Mouse (Mus musculus): ENCODE measurements around the gene Slc35b3.

Slc35b3 gene

DNA sequence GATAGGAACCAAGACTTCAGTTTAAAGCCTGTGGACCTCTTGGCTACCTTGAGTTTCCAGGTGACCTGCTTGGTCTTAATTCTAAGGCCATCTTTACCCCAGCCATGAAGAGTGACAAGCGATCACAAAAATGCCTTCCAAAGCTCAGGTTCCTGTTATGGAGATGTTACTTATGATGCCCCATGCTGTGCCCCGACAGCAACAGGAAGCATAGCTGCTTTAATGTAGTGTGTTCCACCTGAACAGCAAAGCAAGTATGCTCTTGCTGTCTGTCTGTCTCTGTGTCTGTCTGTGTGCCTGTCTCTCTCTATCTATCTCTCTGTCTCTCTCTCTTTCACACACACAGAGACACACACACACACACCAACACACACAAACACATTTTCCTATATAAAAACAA lies 22.2 kb downstream of the Slc35b3 start:
- DNase-seq (ENCODE audit: low spot score): no peak

DNA sequence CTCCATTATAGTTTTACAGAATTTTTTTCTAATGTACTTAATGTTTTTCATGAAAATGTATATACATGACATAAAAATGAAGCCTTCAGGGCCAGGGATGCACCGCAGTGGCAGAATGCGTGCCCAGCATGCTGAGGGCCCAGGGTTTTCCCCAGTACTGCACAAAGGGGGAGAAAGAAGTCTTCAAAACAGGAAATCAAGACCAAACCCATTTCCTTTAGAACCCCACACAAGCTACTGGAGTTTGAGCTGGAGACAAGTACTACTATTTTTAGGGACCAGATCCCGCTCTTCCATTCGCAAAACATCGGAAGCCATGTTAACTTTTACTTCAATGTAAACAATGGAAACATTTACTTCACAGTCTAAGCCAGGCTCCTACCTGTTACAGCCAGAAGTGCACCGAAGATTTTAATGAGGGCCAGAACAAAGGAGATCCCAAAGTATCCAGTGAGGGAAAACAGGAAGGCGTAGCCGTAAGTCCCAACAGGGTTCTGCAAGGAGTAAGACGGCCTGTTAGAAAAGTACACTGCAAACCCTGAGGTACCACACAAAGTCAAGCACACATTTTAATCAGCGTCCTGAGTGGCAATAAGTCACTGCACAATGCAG lies 23.7 kb downstream of the Slc35b3 start:
- no peak for DNase-seq (ENCODE audit: low spot score)

DNA sequence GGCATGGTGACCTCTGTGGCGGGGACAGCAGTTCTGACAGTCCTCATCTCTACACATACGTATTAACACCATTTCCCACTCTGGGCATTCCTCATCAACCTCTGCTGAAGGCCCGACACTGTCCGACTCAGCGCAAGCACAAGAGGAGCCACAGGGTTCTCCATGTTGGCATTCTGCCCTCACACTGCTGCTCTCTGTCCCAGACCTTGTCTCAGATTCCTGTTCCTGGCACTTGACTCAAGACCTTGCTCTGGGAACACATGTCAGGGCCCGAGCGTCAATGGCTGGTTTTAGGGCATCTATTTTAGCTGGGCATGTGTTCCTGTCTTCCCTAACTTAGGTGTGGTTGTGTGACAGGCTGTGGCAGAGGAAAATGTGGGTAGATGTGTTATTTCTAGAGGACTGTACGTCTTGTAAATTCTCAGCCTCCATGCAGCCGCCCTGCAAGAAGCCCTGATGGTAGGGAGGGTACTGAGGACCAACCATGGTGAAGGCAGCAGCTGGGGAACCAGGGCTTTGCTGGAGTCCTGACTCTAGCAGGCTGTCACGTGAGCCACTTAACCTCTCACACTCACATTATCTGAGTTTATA lies 24.7 kb downstream of the Slc35b3 start:
- DNase-seq (ENCODE audit: low spot score): no peak

DNA sequence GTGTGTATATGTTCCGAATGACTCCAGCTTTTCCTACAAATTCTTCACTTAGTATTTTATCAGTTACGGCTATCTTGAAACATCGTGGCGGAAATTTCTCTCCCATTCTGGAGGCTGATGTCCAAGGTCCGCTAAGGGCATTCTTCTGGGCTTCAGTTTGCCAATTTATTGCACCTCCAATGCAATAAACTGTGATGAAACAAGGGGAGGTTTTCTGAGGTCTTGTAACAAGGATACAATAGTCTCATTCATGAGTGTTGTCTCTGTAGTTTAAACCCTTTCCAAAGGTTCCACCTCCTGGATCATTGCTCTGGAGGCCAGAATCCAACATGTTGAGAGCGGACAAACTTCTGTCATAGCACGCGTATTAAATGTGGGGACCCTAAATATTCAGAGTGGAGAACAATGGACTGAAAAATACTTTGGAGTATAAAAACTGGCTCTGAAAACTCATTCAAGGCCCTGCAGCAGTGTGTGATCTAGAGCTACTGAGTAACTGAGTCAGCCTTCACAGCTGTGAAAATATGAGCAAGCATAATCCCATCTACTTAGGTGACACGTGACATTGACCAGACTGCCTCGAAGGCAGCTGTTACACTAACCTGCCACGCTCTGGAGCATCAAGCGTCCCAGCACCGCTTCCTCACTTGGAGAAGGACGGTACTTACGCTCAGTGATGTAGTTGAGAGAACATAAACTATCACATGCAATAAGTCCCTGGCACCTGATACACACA lies 30.7 kb downstream of the Slc35b3 start:
- DNase-seq (ENCODE audit: low spot score): no peak

DNA sequence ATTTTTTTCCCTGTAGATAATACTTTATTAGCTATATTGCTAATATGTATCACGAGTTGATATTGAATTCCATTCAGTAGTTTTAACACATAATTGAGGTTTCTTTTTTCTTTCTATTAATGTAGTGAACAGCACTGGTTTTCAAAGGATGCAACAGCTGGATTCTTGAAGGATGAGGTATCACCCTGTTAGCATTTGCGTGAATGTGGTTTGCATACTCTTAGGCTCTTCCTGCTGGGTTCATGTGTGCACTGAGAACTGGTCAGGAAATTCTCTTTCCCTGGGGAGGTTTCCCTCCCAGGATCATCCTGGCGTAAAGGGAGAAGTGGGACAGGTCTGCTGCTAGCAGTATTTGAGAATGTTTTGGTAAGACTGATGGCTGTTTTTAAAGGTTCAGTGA lies 38.0 kb downstream of the Slc35b3 start:
- DNase-seq (ENCODE audit: low spot score): no peak

DNA sequence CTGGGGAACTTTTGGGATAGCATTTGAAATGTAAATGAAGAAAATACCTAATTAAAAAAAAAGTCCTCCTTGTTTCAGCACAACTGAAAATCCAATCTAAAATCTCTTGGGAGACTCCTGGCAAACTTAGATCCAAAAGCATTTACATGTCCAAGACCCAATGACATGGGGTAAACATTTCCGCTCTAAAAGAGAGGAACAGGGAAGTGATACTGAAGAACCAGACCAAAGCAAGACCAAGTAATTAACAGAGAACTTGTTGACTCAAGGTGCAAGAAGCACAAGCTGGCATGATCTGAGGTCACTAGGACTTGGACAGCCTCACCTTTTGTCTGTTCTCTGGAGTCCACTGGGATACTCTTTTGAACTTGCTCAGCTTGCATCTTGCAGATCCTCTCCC lies 39.4 kb downstream of the Slc35b3 start:
- DNase-seq (ENCODE audit: low spot score): no peak

DNA sequence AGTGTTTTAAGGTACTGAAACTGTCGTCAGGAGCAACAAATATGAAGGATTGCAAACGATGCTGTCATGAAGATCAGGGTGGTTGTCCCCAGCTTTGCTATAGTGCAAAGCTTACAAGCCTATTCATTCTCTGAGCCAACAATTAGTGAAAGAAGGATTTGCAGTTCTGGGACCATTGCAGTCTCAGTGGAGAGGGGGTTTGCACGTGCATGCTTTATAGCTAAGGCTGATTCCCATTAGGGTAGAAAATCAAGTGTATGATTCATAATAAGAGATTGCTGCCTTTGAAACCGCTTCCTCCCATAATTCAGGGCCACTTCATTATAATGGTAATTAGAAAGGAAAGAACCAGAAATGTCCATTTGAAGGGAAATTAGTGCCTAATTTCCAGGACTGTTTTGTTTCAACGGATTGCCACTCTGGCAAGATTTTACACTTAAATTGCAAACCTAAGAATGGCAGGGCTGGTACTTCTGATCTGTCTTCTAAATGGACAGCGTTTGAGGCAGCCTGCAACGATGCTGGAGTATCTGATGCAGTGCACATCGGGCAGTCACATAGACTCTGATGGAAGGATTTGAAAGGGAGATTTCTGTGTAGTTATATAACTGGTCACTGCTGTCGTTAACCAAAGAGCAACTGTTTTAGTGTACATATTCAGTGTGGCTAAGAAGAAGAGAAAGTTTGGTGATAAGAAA lies 42.3 kb downstream of the Slc35b3 start:
- no peak for DNase-seq (ENCODE audit: low spot score)

DNA sequence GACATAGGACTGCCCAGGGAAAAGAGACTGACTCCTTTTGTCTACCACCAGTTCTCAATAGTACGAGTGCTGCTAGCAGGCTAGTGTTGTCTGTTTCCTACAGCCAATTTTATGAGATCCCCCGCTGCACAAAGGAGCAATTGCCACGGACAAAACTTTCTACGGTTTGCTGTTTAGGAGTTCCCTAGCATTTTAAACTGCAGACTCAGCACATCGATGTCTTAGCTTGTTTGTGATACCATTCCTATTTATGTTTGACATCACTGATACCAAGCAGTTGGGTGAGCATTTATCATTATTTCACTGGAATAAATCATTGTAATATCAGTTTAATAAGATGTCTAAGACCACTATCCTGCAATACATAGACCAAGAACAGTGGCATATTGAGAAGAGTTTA lies 43.1 kb downstream of the Slc35b3 start:
- DNase-seq (ENCODE audit: low spot score): no peak

DNA sequence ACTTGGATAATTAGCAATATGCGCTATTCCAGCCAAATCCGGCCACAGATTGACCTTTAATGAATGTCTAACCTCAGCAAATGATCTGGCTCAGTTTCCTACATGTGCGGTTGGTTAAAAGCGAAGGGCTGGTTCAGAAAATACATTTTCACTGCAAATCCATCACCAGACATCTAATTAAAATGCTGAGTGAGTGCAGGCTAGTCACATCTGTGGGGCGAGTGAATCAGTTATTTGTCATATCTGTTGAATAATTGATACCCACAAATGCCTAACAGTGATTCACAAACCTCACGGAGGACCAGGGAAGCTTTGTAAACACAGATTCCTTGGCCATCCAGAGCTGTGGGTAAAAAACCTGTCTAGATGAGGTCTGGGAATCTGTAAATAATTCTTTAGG lies 45.9 kb downstream of the Slc35b3 start:
- DNase-seq (ENCODE audit: low spot score): no peak

DNA sequence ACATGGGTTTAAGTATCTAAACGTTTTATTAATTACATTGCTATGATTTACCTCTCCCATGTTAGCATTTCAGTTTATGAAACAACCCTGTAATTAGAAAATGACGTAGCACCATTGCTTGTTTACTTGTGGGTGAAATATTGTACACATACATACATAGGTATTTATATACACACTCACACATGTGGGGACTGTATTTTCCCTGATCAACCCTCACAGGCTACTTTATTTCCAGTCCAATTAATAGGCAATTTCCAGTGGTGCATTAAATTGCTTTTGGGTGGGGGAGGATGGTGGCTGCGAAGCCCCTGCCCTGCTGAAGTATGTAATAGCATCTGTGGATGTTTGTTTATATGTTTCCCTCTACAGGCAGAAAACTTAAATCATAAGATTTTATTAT lies 68.3 kb downstream of the Slc35b3 start:
- no peak for DNase-seq (ENCODE audit: low spot score)

Data from left cerebral cortex, adult 11 months (tissue).